Mouse (Mus musculus) CH12.LX (cell line): ENCODE measurements around the gene Plvap. TPM values are rescaled to one million over a fixed set of nuclear protein-coding genes. Genes with fewer than 3 reads are reported as not detected.

ENCODE experiments used
- DNase-seq: peaks from one replicate; pipeline ENCODE4 v3.0.0-alpha.2; 2013; ENCODE audit errors: extremely low read depth
- H3K27ac ChIP-seq: 2 replicates; pipeline ENCODE4 v1.5.1; 2012; ENCODE audit warnings: low read depth, mild to moderate bottlenecking, control low read depth, moderate library complexity; ENCODE audit not compliant: insufficient read depth
- H3K27me3 ChIP-seq: replicated peaks from 2 replicates; pipeline ENCODE3; 2012; ENCODE audit warnings: inconsistent platforms
- H3K36me3 ChIP-seq, 2 experiments: replicated peaks in 1 of 2; 2 replicates each; pipeline versions ENCODE3 to v1.6.1; 2012; ENCODE audit warnings: inconsistent platforms in 1 of 2, low read length in 1 of 2, mild to moderate bottlenecking in 1 of 2, mixed read lengths in 1 of 2, moderate library complexity in 1 of 2; ENCODE audit not compliant: control insufficient read depth in 1 of 2, insufficient read depth in 1 of 2
- H3K4me1 ChIP-seq, 2 experiments: 2 replicates each; pipeline ENCODE4 v1.6.1; 2012; ENCODE audit warnings: inconsistent platforms in 1 of 2, moderate library complexity in 1 of 2; ENCODE audit not compliant: insufficient read depth in 2 of 2, control insufficient read depth in 1 of 2
- H3K4me2 ChIP-seq: 2 replicates; pipeline ENCODE4 v1.6.1; 2012; ENCODE audit warnings: low read depth, mild to moderate bottlenecking, control low read depth; ENCODE audit not compliant: poor library complexity, insufficient read depth, severe bottlenecking
- H3K4me3 ChIP-seq, 3 experiments: fragments of 150-350 bp in 1 of 3; sonication (generic) in 1 of 3; replicated peaks in 1 of 3; 2 replicates each; pipeline versions ENCODE3 to v1.5.1; 2011 to 2012; ENCODE audit warnings: low read depth in 2 of 3, low read length in 2 of 3, mild to moderate bottlenecking in 2 of 3, moderate library complexity in 2 of 3, control low read depth in 1 of 3, improper control_type of control experiment in 1 of 3, inconsistent platforms in 1 of 3, mixed read lengths in 1 of 3; ENCODE audit not compliant: poor library complexity in 1 of 3
- H3K79me2 ChIP-seq: replicated peaks from 2 replicates; pipeline ENCODE4 v1.6.1; 2012; ENCODE audit warnings: mild to moderate bottlenecking, moderate library complexity; ENCODE audit not compliant: control insufficient read depth, poor library complexity, insufficient read depth, severe bottlenecking; ENCODE audit errors: extremely low read depth
- H3K9ac ChIP-seq: 2 replicates; pipeline ENCODE4 v1.6.1; 2012; ENCODE audit warnings: low read depth, mild to moderate bottlenecking, control low read depth, moderate library complexity; ENCODE audit not compliant: insufficient read depth
- H3K9me3 ChIP-seq: replicated peaks from 2 replicates; pipeline ENCODE3; 2012; ENCODE audit warnings: low read length, inconsistent platforms, mixed read lengths
- CHD1 ChIP-seq: IDR thresholded peaks from 2 replicates; pipeline ENCODE4 v1.6.1; 2012; ENCODE audit warnings: low read depth, low read length, improper control_type of control experiment, inconsistent platforms
- CHD2 ChIP-seq: IDR thresholded peaks from 2 replicates; pipeline ENCODE4 v1.6.1; 2011; ENCODE audit warnings: low read length, improper control_type of control experiment
- ELF1 ChIP-seq: IDR thresholded peaks from 2 replicates; pipeline ENCODE4 v1.6.1; 2014; ENCODE audit warnings: low read depth, mild to moderate bottlenecking, inconsistent platforms, low read length, improper control_type of control experiment
- EP300 ChIP-seq: IDR thresholded peaks from 2 replicates; pipeline ENCODE4 v1.6.1; 2011; ENCODE audit warnings: low read length, improper control_type of control experiment
- ETS1 ChIP-seq: conservative IDR thresholded peaks from 2 replicates; pipeline ENCODE4 v1.6.1; 2012; ENCODE audit warnings: low read depth, mild to moderate bottlenecking, inconsistent platforms, low read length, improper control_type of control experiment, moderate library complexity
- HCFC1 ChIP-seq: IDR thresholded peaks from 2 replicates; pipeline ENCODE4 v1.6.1; 2012; ENCODE audit warnings: low read depth, mild to moderate bottlenecking, inconsistent platforms, low read length, improper control_type of control experiment
- JUND ChIP-seq: conservative IDR thresholded peaks from 2 replicates; pipeline ENCODE4 v1.6.1; 2011; ENCODE audit warnings: low read depth, low read length, improper control_type of control experiment
- KAT2A ChIP-seq: IDR thresholded peaks from 2 replicates; pipeline ENCODE4 v1.6.1; 2012; ENCODE audit warnings: low read length, improper control_type of control experiment, inconsistent platforms; ENCODE audit not compliant: insufficient replicate concordance
- MAFK ChIP-seq: IDR thresholded peaks from 2 replicates; pipeline ENCODE4 v1.6.1; 2011; ENCODE audit warnings: low read length, improper control_type of control experiment; ENCODE audit not compliant: insufficient replicate concordance
- MYC ChIP-seq: IDR thresholded peaks from 2 replicates; pipeline ENCODE4 v1.6.1; 2011; ENCODE audit warnings: low read depth, mild to moderate bottlenecking, improper control_type of control experiment, low read length
- NELFE ChIP-seq: IDR thresholded peaks from 2 replicates; pipeline ENCODE4 v1.6.1; 2011; ENCODE audit warnings: low read depth, low read length, improper control_type of control experiment
- POLR2A ChIP-seq: IDR thresholded peaks from 2 replicates; pipeline ENCODE4 v1.6.1; 2011; ENCODE audit warnings: low read depth, mild to moderate bottlenecking, improper control_type of control experiment, low read length
- RCOR1 ChIP-seq: conservative IDR thresholded peaks from 2 replicates; pipeline ENCODE4 v1.6.1; 2012; ENCODE audit warnings: low read depth, mild to moderate bottlenecking, inconsistent platforms, low read length, improper control_type of control experiment
- SIN3A ChIP-seq: IDR thresholded peaks from 2 replicates; pipeline ENCODE4 v1.6.1; 2012; ENCODE audit warnings: low read length, improper control_type of control experiment, inconsistent platforms
- SMC3 ChIP-seq: IDR thresholded peaks from 2 replicates; pipeline ENCODE4 v1.6.1; 2011; ENCODE audit warnings: low read depth, low read length, improper control_type of control experiment
- TBP ChIP-seq: conservative IDR thresholded peaks from 2 replicates; pipeline ENCODE4 v1.6.1; 2011; ENCODE audit warnings: low read depth, low read length, improper control_type of control experiment
- USF1 ChIP-seq: IDR thresholded peaks from 2 replicates; pipeline ENCODE4 v1.6.1; 2014; ENCODE audit warnings: low read depth, mild to moderate bottlenecking, inconsistent platforms, low read length, improper control_type of control experiment
- ZKSCAN1 ChIP-seq: IDR thresholded peaks from 2 replicates; pipeline ENCODE4 v1.6.1; 2012; ENCODE audit warnings: low read depth, inconsistent platforms, low read length, improper control_type of control experiment, borderline replicate concordance
- ZMIZ1 ChIP-seq: IDR thresholded peaks from 2 replicates; pipeline ENCODE4 v1.6.1; 2012; ENCODE audit warnings: low read depth, mild to moderate bottlenecking, inconsistent platforms, low read length, improper control_type of control experiment
- dilution Hi-C: fragments of 300-500 bp; cut with MboI; formaldehyde crosslinking; loops from 2 replicates; pipeline ENCODE4 v1.14.3; 2020; ENCODE audit warnings: low sequenced_read_pairs; ENCODE audit not compliant: extremely low pct_unique_long_range_greater_than_20kb, extremely low pct_ligation_motif_present
- in situ Hi-C: fragments of 300-500 bp; cut with MboI; formaldehyde crosslinking; loops from 3 replicates; pipeline ENCODE4 v1.14.3; 2019; ENCODE audit warnings: low sequenced_read_pairs, low pct_ligation_motif_present, low pct_unique_long_range_greater_than_20kb, mixed read lengths
- polyA plus RNA-seq: library from polyadenylated mRNA; unstranded; fragments of >175 nt; gene quantifications from 2 replicates; pipeline ENCODE4 v1.2.1, GENCODE M21; 2012; ENCODE audit warnings: low read depth; ENCODE audit not compliant: insufficient read length
- total RNA-seq, 2 experiments: library from RNA; depleted of rRNA; stranded (reverse); fragments of 300-350 nt in 1 of 2; fragments of >200 nt in 1 of 2; gene quantifications; 2 replicates each; pipeline ENCODE4 v1.2.3; 2012 to 2014

Gene Plvap
- total and polyA plus RNA-seq, 3 experiments, result 0.04 to 0.27 TPM; not detected in 1

GRCm38 (mm10) chr8:71463188-71464033 lies 48.1 kb downstream of the Plvap start, which contains the start of gene Abhd8 (continued):
- TF ChIP-seq MAFK (no peak), KAT2A (0 out of 2 replicates have a peak, but pooled peaks have one; percentile 29), EP300 (no peak), SMC3 (no peak), POLR2A (peak; percentile 57; the same call in 1 of the 2 replicates)

GRCm38 (mm10) chr8:71462786-71463185 lies 48.8 kb downstream of the Plvap start:
- H3K27me3 ChIP-seq, result no peaks in the 10 kb centered on the region
- DNase-seq, result no peak
- H3K9ac ChIP-seq, result peak overlapping the region; percentile 51
- peak overlapping the region; percentile 52 for H3K4me2 ChIP-seq
- H3K36me3 ChIP-seq, result peaks cover 13 to 40% of the 10 kb centered on the region in 2 experiments
- H3K79me2 ChIP-seq, result no peaks in the 10 kb centered on the region
- TF ChIP-seq ETS1 (no peak), ELF1 (0 out of 2 replicates have a peak, but pooled peaks have one; percentile 6)
- TF ChIP-seq, all 38 proteins: peak for 1
- H3K9me3 ChIP-seq, result peaks cover 8% of the 10 kb centered on the region
- in situ Hi-C loops (no loop called here), dilution Hi-C loops (no loop called here)
- H3K27ac ChIP-seq, result no peak overlapping the region
- peak overlapping the region; percentile 60 to 86 (median 65) for H3K4me3 ChIP-seq
- peaks cover 16 to 40% of the 10 kb centered on the region in 2 experiments for H3K4me1 ChIP-seq

GRCm38 (mm10) chr8:71462191-71462590 lies 49.4 kb downstream of the Plvap start:
- no peak overlapping the region for H3K27ac ChIP-seq
- no peak overlapping the region for H3K4me3 ChIP-seq

More at GRCm38 (mm10) chr8:71462191-71462590, 49.4 kb downstream of the Plvap start:
- H3K9ac ChIP-seq, result no peak overlapping the region
- no peak for DNase-seq
- no peaks in the 10 kb centered on the region for H3K79me2 ChIP-seq
- peaks cover 16 to 43% of the 10 kb centered on the region in 2 experiments for H3K4me1 ChIP-seq
- H3K4me2 ChIP-seq, result no peak overlapping the region
- H3K27me3 ChIP-seq, result no peaks in the 10 kb centered on the region
- dilution Hi-C loops, result no loop called here
- in situ Hi-C loops, result no loop called here
- peaks cover 14 to 40% of the 10 kb centered on the region in 2 experiments for H3K36me3 ChIP-seq
- H3K9me3 ChIP-seq, result peaks cover 8% of the 10 kb centered on the region
- no peak for TF ChIP-seq ZMIZ1
- TF ChIP-seq TBP, result no peak
- TF ChIP-seq RCOR1, result no peak
- TF ChIP-seq SIN3A, result no peak
- TF ChIP-seq NELFE, result no peak
- TF ChIP-seq CHD2, result no peak
- TF ChIP-seq EP300, result no peak
- no peak for TF ChIP-seq HCFC1
- no peak for TF ChIP-seq USF1
- no peak for TF ChIP-seq JUND
- no peak for TF ChIP-seq MYC
- TF ChIP-seq ZKSCAN1, result no peak
- no peak for TF ChIP-seq CHD1
